Mouse (Mus musculus) adrenal gland, adult 10 weeks (tissue): ENCODE results near the gene Znrf3. TPM values are rescaled to one million over a fixed set of nuclear protein-coding genes. Genes with fewer than 3 reads are reported as not detected.

Experiments used
- polyA plus RNA-seq: library from polyadenylated mRNA; stranded (reverse); fragments of 350-450 nt; fragmentation: Illumina TruSeq; extraction: RNeasy Lipid Tissue Mini Kit (QIAGEN cat#74804); gene quantifications from one replicate; pipeline ENCODE4 v1.2.3, GENCODE M21; 2014; ENCODE audit warnings: low read depth, low replicate concordance

The Znrf3 gene
- polyA plus RNA-seq = 15.7 TPM

DNA sequence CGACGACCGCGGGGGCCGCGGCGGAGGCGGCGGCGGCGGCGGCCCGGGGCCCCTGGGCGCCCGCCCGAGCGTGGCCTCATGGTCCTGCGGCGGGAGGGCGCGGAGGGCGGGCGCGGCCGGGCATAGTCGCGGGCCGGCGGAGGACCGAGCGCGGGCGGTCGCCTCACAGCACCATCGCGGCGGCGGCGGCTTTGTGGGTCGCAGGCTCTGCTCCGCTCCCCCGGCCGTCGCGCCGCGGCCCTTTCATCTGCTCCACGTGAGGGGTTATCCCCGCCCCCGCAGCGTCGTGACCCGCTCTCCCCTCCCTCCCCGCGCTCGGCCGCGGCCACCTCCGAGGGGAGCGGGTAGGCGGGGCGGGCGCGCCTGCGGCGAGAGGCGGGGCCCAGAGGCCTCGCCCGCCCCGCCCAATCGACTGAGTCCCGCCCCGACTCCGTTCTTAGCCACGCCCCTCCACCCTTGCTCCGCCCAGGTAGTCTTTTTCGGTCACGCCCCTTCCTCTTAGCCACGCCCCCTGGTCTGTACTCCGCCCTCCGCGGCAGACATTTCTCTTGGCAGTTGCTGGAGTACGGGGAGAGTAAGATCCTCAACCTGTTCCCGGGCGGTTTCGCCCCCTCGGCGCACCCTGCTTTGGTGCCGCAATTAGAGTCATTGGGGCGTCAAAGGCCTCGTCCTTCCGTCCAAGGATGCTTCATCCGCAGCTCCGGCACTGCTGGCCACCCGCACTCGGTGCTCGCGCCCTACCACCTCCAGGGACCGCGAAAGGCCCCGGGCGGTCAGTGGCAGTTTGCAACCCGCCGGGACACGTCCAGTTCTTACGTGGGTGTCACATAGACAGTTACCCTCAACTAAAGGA, at the start of gene Znrf3:
TSS of gene Znrf3 (minus strand) at position 249 of the 853 bp plus-strand sequence.

DNA sequence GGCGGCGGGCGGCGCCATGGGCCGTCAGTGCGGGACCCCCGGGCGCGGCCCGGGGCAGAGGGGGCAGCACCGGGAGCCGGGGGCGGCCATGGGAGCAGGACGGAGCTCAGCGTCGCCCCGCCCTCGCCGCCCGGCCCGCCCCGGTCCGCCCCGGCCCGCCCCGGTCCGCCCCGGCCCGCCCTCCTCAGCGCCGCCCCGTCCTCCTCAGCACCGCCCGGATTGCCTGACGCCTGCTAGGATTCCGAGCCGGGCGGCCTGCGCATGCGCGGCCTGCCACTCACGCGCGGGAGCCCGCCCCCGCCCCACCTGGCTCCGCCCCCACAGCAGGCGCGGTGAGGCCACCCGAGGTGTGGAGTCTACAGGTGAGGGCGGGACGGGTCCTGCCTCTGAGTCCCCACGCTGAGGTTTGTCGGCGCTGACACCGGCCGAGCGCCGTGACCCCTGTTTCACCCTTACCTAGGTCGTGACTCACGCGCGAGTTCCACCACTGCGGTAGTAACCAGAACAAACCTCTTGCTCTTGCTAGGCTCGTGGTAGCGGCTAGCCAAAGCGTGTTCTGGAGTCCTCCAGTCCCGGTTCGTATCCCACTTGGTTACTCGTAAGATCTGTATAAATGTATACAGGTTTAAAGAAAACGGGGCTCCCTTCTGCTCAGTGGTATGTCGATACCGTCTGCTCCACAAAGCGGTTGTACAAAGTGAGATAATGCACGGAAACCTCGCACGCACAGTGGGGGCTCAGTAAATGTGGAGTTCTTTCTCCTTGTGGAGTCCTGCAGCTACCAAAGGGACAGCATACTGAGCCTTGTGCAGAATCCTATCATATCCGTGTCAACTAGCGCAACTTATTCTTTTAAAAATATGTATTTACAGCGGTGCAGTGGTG, 182.9 kb downstream of the Znrf3 start, which contains the start of gene Kremen1:
TSS of gene Kremen1 (minus strand) at position 51 of the 885 bp plus-strand sequence.

Other genes starting within 250 kb of the Znrf3 start
- 3.0 TPM for gene Kremen1, start 183.3 kb downstream of the Znrf3 start, polyA plus RNA-seq
- 147 TPM for gene Xbp1, start 75.8 kb upstream of the Znrf3 start, polyA plus RNA-seq
- gene Ccdc117, start 97.3 kb upstream of the Znrf3 start, polyA plus RNA-seq = 60.3 TPM
- gene Ankrd36, start 124.8 kb upstream of the Znrf3 start, polyA plus RNA-seq = not detected